In the genomic region with DNA sequence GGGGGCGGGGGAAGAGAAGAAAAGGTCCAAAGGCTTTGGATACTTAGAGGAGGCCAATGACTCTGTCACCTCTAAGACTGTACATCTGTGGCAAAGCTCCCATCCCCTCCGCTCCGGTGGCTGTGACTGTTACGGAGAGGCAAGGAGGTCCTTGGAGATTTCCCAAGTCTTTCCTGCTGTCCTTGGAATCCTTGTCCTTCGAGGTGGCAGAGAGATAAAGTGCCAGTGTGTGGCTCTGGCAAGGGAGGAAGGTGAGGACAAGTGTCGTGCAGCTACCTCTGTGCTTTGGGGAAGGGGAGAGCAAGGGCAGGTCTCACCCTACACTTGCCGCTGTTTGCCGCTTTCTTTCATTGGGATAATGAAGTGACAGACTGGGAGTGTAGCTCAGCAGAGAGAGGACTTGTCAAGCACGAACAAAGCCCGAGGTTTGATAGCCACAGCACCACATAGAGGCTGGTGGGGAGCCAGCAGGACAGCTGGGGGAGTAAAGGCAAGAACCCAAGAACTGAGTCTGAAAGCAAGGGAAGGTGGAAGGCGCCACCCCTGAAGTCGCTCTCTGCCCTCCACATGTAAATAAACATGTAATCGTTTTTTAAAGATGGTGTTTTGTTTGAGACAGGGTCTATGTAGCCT, we compare ENCODE assay signal across 18 mouse cellular contexts. TPM values are rescaled to one million over a fixed set of nuclear protein-coding genes. Genes with fewer than 3 reads are reported as not detected.
DNase-seq lines count a peak whose midpoint lies in the region; ATAC-seq and TF ChIP-seq lines count a peak whose summit lies in the region.
"Had no signal": no experiment of that assay in that cellular context is flagged by ENCODE, and none has a peak within 500 bp of the region (broad histone marks: within the 10 kb centered on the region; RNA-seq: fewer than 3 reads in every experiment).

No protein-coding gene starts in this region.

- no peak for DNase-seq in heart, adult 9 months (ENCODE audit: low spot score in 2 of 2)
- peak; percentile 55 for DNase-seq in lung, postnatal 0 days (ENCODE audit: low spot score)
- no peak for DNase-seq in lung, postnatal 14 days
- DNase-seq in brain, adult 2 months (ENCODE audit: low read depth, low spot score): peak; percentile 57
- no peak for DNase-seq in layer of hippocampus, adult 18-20 months (ENCODE audit: low spot score in 2 of 2)
- DNase-seq: cerebellum, adult 9-11 months; left cerebral cortex, postnatal 4 days had no signal

- H3K36me3 ChIP-seq in heart, embryonic 13.5 days: no peaks in the 10 kb centered on the region
- no peaks in the 10 kb centered on the region for H3K36me3 ChIP-seq in lung, postnatal 0 days (ENCODE audit: insufficient read depth, low read length)
- H3K36me3 ChIP-seq in forebrain, embryonic 16.5 days (ENCODE audit: control insufficient read depth, insufficient read depth): no peaks in the 10 kb centered on the region
- H3K36me3 ChIP-seq: embryonic facial prominence, embryonic 13.5 days; heart, embryonic 15.5 days had no signal

- no peak overlapping the region for H3K27ac ChIP-seq in heart, embryonic 13.5 days (replicated peaks)
- H3K27ac ChIP-seq in lung, postnatal 0 days (ENCODE audit: low read length): 0 out of 2 replicates have a peak overlapping the region, but pooled peaks have one; percentile 9
- H3K27ac ChIP-seq in forebrain, embryonic 16.5 days (ENCODE audit: low read length): peak overlapping the region; percentile 77
- H3K27ac ChIP-seq: heart, embryonic 15.5 days had no signal

- H3K4me2 ChIP-seq in heart, embryonic 13.5 days: no peak overlapping the region
- no peak overlapping the region for H3K4me2 ChIP-seq in lung, postnatal 0 days (replicated peaks; ENCODE audit: low read depth, low read length)
- H3K4me2 ChIP-seq in forebrain, embryonic 16.5 days (ENCODE audit: low read length): no peak overlapping the region
- H3K4me2 ChIP-seq: embryonic facial prominence, embryonic 13.5 days; heart, embryonic 15.5 days had no signal

- H3K4me1 ChIP-seq in heart, embryonic 13.5 days: peaks cover 32% of the 10 kb centered on the region
- peaks cover 15% of the 10 kb centered on the region; the same call in 1 of the 2 replicates for H3K4me1 ChIP-seq in lung, postnatal 0 days (ENCODE audit: insufficient read depth, low read depth, low read length)
- peaks cover 23% of the 10 kb centered on the region for H3K4me1 ChIP-seq in forebrain, embryonic 16.5 days (replicated peaks; ENCODE audit: control insufficient read depth, insufficient read depth, low read length)

- WGBS in heart, embryonic 13.5 days: 41% methylated on average over 13 of the region's 13 CpGs
- WGBS in lung, postnatal 0 days: 45% methylated on average over 13 of the region's 13 CpGs
- WGBS in forebrain, embryonic 16.5 days: 37% methylated on average over 13 of the region's 13 CpGs

- TF ChIP-seq EP300 in lung, postnatal 0 days (IDR thresholded peaks at IDR 0.05): no peak

- no peak for ATAC-seq in heart, embryonic 13.5 days (ENCODE audit: extremely low read depth, insufficient number of reproducible peaks, low FRiP score, low TSS enrichment)
- ATAC-seq in lung, postnatal 0 days: no peak
- no peak for ATAC-seq in forebrain, embryonic 16.5 days
- ATAC-seq in frontal cortex, adult (ENCODE audit: low TSS enrichment): no peak
- ATAC-seq: CD4-positive, CD25-positive, alpha-beta regulatory T cell, adult 4 months had no signal

- H3K9ac ChIP-seq in heart, embryonic 13.5 days: peak overlapping the region; percentile 57; the same call in 1 of the 2 replicates
- H3K9ac ChIP-seq in lung, postnatal 0 days (replicated peaks; ENCODE audit: low read depth): no peak overlapping the region
- peak overlapping the region; percentile 15; the same call in 1 of the 2 replicates for H3K9ac ChIP-seq in forebrain, embryonic 16.5 days (replicated peaks; ENCODE audit: low read depth, low read length)
- H3K9ac ChIP-seq: embryonic facial prominence, embryonic 13.5 days; heart, embryonic 15.5 days had no signal

- H3K27me3 ChIP-seq in heart, embryonic 13.5 days (replicated peaks): no peaks in the 10 kb centered on the region
- H3K27me3 ChIP-seq in lung, postnatal 0 days (replicated peaks; ENCODE audit: insufficient read depth, low read length): no peaks in the 10 kb centered on the region
- H3K27me3 ChIP-seq in forebrain, embryonic 16.5 days (replicated peaks; ENCODE audit: control insufficient read depth, insufficient read depth, low read length): no peaks in the 10 kb centered on the region
- H3K27me3 ChIP-seq: embryonic facial prominence, embryonic 13.5 days; heart, embryonic 15.5 days had no signal

- TF ChIP-seq CTCF in lung, postnatal 0 days (IDR thresholded peaks at IDR 0.05): peak; percentile 40; the same call in 1 of the 2 replicates

- no peak overlapping the region for H3K4me3 ChIP-seq in heart, embryonic 13.5 days
- no peak overlapping the region for H3K4me3 ChIP-seq in lung, postnatal 0 days (ENCODE audit: low read depth, low read length)
- H3K4me3 ChIP-seq in forebrain, embryonic 16.5 days (replicated peaks; ENCODE audit: low read length): no peak overlapping the region
- H3K4me3 ChIP-seq: embryonic facial prominence, embryonic 13.5 days; heart, embryonic 15.5 days; myocyte had no signal

- H3K9me3 ChIP-seq in heart, embryonic 13.5 days: no peaks in the 10 kb centered on the region
- H3K9me3 ChIP-seq in lung, postnatal 0 days (ENCODE audit: low read length): no peaks in the 10 kb centered on the region
- H3K9me3 ChIP-seq in forebrain, embryonic 16.5 days (ENCODE audit: control insufficient read depth, low read length): no peaks in the 10 kb centered on the region
- H3K9me3 ChIP-seq: embryonic facial prominence, embryonic 13.5 days; heart, embryonic 15.5 days had no signal

RNA-seq across cellular contexts. Expression of a gene that starts 3.1 kb away (rescaled TPM):
- polyA plus RNA-seq in heart, embryonic 13.5 days (2015; fragmentation: Nextera tagmentation; extraction: Ambion mirVana): 44.3 and 46.2 TPM in 2 replicates
- 49.7 and 51.5 TPM in 2 replicates for polyA plus RNA-seq in lung, postnatal 0 days (2015; fragmentation: Nextera tagmentation; extraction: Ambion mirVana)
- 61.3 and 67.4 TPM in 2 replicates for polyA plus RNA-seq in forebrain, embryonic 16.5 days (2015; fragmentation: Nextera tagmentation; extraction: Ambion mirVana)
- 10 to 100 TPM; 59.0 to 61.7 TPM for total RNA-seq in layer of hippocampus, adult 18-20 months (2021)

RNA-seq across cellular contexts. Expression of a gene that starts 18.6 kb away (rescaled TPM):
- polyA plus RNA-seq in heart, embryonic 13.5 days (2015; fragmentation: Nextera tagmentation; extraction: Ambion mirVana): 0.82 TPM in 1 of 2 replicates, not detected in the other
- 1.6 and 2.4 TPM in 2 replicates for polyA plus RNA-seq in lung, postnatal 0 days (2015; fragmentation: Nextera tagmentation; extraction: Ambion mirVana)
- not detected in 2 replicates for polyA plus RNA-seq in forebrain, embryonic 16.5 days (2015; fragmentation: Nextera tagmentation; extraction: Ambion mirVana)
- total RNA-seq in layer of hippocampus, adult 18-20 months (2021): not detected
- total RNA-seq: gastrocnemius, adult 18-20 months; layer of hippocampus, postnatal 10 days; left cerebral cortex, postnatal 4 days had no signal
- polyA plus RNA-seq: CD4-positive, CD25-positive, alpha-beta regulatory T cell, adult 4 months; embryonic facial prominence, embryonic 13.5 days had no signal

RNA-seq across cellular contexts. Expression of a gene that starts 25.5 kb away (rescaled TPM):
- polyA plus RNA-seq in heart, embryonic 13.5 days (2015; fragmentation: Nextera tagmentation; extraction: Ambion mirVana): 0.20 and 0.31 TPM in 2 replicates
- 0.10 and 0.42 TPM in 2 replicates for polyA plus RNA-seq in lung, postnatal 0 days (2015; fragmentation: Nextera tagmentation; extraction: Ambion mirVana)
- 0.19 and 0.30 TPM in 2 replicates for polyA plus RNA-seq in forebrain, embryonic 16.5 days (2015; fragmentation: Nextera tagmentation; extraction: Ambion mirVana)
- total RNA-seq in layer of hippocampus, adult 18-20 months (2021): under 1 TPM in 1 of 2 experiments, not detected in 1; 0.52 TPM
- total RNA-seq: adrenal gland, postnatal 36 days; gastrocnemius, adult 18-20 months; layer of hippocampus, postnatal 10 days; left cerebral cortex, postnatal 4 days had no signal
- polyA plus RNA-seq: CD4-positive, CD25-positive, alpha-beta regulatory T cell, adult 4 months; heart, embryonic 15.5 days; small intestine, adult 2 months had no signal

RNA-seq across cellular contexts. Expression of a gene that starts 25.6 kb away (rescaled TPM):
- 18.8 and 19.5 TPM in 2 replicates for polyA plus RNA-seq in heart, embryonic 13.5 days (2015; fragmentation: Nextera tagmentation; extraction: Ambion mirVana)
- 12.7 and 12.8 TPM in 2 replicates for polyA plus RNA-seq in lung, postnatal 0 days (2015; fragmentation: Nextera tagmentation; extraction: Ambion mirVana)
- polyA plus RNA-seq in forebrain, embryonic 16.5 days (2015; fragmentation: Nextera tagmentation; extraction: Ambion mirVana): 4.9 and 6.0 TPM in 2 replicates
- 10 to 100 TPM; 32.4 to 34.4 TPM for total RNA-seq in layer of hippocampus, adult 18-20 months (2021)

RNA-seq across cellular contexts. Expression of a gene that starts 31.5 kb away (rescaled TPM):
- polyA plus RNA-seq in heart, embryonic 13.5 days (2015; fragmentation: Nextera tagmentation; extraction: Ambion mirVana): 34.2 and 36.1 TPM in 2 replicates
- 107 and 109 TPM in 2 replicates for polyA plus RNA-seq in lung, postnatal 0 days (2015; fragmentation: Nextera tagmentation; extraction: Ambion mirVana)
- 9.7 and 11.0 TPM in 2 replicates for polyA plus RNA-seq in forebrain, embryonic 16.5 days (2015; fragmentation: Nextera tagmentation; extraction: Ambion mirVana)
- 10 to 100 TPM; 11.9 to 15.8 TPM for total RNA-seq in layer of hippocampus, adult 18-20 months (2021)
- polyA plus RNA-seq: CD4-positive, CD25-positive, alpha-beta regulatory T cell, adult 4 months had no signal

Comparison
In these comparisons a context has a peak if more than half of its experiments do, and no peak if none do; other contexts are left out.
1. DNase-seq: peak in lung, postnatal 0 days (single experiment) and brain, adult 2 months (single experiment); none in heart, adult 9 months (0 of 2), lung, postnatal 14 days (single experiment) and layer of hippocampus, adult 18-20 months (0 of 2).